ENCODE assay signal across 15 mouse cellular contexts in the genomic region with DNA sequence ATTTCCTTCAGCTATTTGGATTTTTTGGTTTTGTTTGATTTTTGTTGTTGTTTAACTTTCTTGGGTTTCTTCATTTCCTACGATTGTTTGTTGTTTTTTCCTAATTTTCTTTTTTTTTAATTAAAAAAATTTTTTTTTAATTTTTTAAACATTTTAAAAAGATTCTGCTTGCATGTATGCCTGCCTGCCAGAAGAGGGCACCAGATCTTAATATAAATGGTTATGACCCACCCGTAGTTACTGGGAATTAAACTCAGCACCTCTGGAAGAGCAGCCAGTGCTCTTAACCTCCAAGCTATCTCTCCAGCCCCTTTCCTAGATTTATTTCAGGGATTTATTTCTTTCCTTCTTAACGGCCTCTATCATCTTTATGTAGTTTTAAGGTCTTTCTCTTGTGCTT. TPM values are rescaled to one million over a fixed set of nuclear protein-coding genes. Genes with fewer than 3 reads are reported as not detected.
DNase-seq lines count a peak whose midpoint lies in the region; ATAC-seq and TF ChIP-seq lines count a peak whose summit lies in the region.
"Had no signal": no experiment of that assay in that cellular context is flagged by ENCODE, and none has a peak within 500 bp of the region (broad histone marks: within the 10 kb centered on the region; RNA-seq: fewer than 3 reads in every experiment).

No protein-coding gene starts in this region.

- H3K4me1 ChIP-seq in forebrain, postnatal 0 days (ENCODE audit: insufficient read depth) = no peaks in the 10 kb centered on the region
- no peaks in the 10 kb centered on the region for H3K4me1 ChIP-seq in forebrain, embryonic 13.5 days
- H3K4me1 ChIP-seq in liver, postnatal 0 days (ENCODE audit: insufficient read depth) = no peaks in the 10 kb centered on the region
- H3K4me1 ChIP-seq: embryonic facial prominence, embryonic 12.5 days; limb, embryonic 10.5 days; midbrain, embryonic 10.5 days had no signal

- no peak for ATAC-seq in forebrain, postnatal 0 days
- ATAC-seq in forebrain, embryonic 13.5 days = no peak
- no peak for ATAC-seq in liver, postnatal 0 days

- peak; percentile 36 for DNase-seq in forebrain, postnatal 0 days
- DNase-seq in liver, postnatal 0 days = no peak
- DNase-seq in liver = no peak
- peak; percentile 39 for DNase-seq in adipocyte (ENCODE audit: low spot score)
- peak; percentile 24 for DNase-seq in naive thymus-derived CD4-positive, alpha-beta T cell, adult 2 months (ENCODE audit: low read depth)
- DNase-seq in right cerebral cortex, postnatal 36 days (ENCODE audit: low spot score in 2 of 2) = no peak
- no peak for DNase-seq in heart, postnatal 25 days (ENCODE audit: low spot score)
- DNase-seq: kidney, postnatal 4 days; right cerebral cortex, adult 18-20 months had no signal

- TF ChIP-seq CTCF in forebrain, postnatal 0 days (IDR thresholded peaks at IDR 0.05; ENCODE audit: low read depth) = peak; percentile 61
- TF ChIP-seq CTCF in liver, postnatal 0 days (IDR thresholded peaks at IDR 0.05; ENCODE audit: low read depth) = peak; percentile 53

- H3K27me3 ChIP-seq in forebrain, postnatal 0 days (ENCODE audit: insufficient read depth, low read length) = no peaks in the 10 kb centered on the region; the same call in 1 of the 2 replicates
- H3K27me3 ChIP-seq in forebrain, embryonic 13.5 days = no peaks in the 10 kb centered on the region
- H3K27me3 ChIP-seq in liver, postnatal 0 days (ENCODE audit: insufficient read depth, low read length) = no peaks in the 10 kb centered on the region
- H3K27me3 ChIP-seq: embryonic facial prominence, embryonic 12.5 days had no signal

- H3K36me3 ChIP-seq in forebrain, postnatal 0 days (ENCODE audit: insufficient read depth) = no peaks in the 10 kb centered on the region
- no peaks in the 10 kb centered on the region for H3K36me3 ChIP-seq in forebrain, embryonic 13.5 days (ENCODE audit: poor library complexity, severe bottlenecking)
- no peaks in the 10 kb centered on the region for H3K36me3 ChIP-seq in liver, postnatal 0 days (replicated peaks; ENCODE audit: insufficient read depth, low read length)
- H3K36me3 ChIP-seq: embryonic facial prominence, embryonic 12.5 days; limb, embryonic 10.5 days; midbrain, embryonic 10.5 days had no signal

- WGBS in forebrain, postnatal 0 days = 14% methylated on average over 3 of the region's 3 CpGs
- WGBS in forebrain, embryonic 13.5 days = 17% methylated on average over 3 of the region's 3 CpGs
- WGBS in liver, postnatal 0 days (ENCODE audit: insufficient replicate concordance) = 10% methylated on average over 3 of the region's 3 CpGs

- H3K9ac ChIP-seq in forebrain, postnatal 0 days = no peak overlapping the region
- H3K9ac ChIP-seq in forebrain, embryonic 13.5 days = no peak overlapping the region
- H3K9ac ChIP-seq in liver, postnatal 0 days (replicated peaks) = no peak overlapping the region
- H3K9ac ChIP-seq: embryonic facial prominence, embryonic 12.5 days had no signal

- H3K9me3 ChIP-seq in forebrain, postnatal 0 days (ENCODE audit: low read length) = no peaks in the 10 kb centered on the region
- no peaks in the 10 kb centered on the region for H3K9me3 ChIP-seq in forebrain, embryonic 13.5 days (replicated peaks)
- H3K9me3 ChIP-seq in liver, postnatal 0 days (ENCODE audit: low read length) = no peaks in the 10 kb centered on the region
- H3K9me3 ChIP-seq: embryonic facial prominence, embryonic 12.5 days; limb, embryonic 10.5 days; midbrain, embryonic 10.5 days had no signal

- intact Hi-C loops in heart, postnatal 25 days (cut with DNase I) = loop anchor here (2.0 to 5.0 kb wide), 5 partner anchors 81 to 239 kb away; no protein-coding TSS in a partner anchor

- no peak for TF ChIP-seq EP300 in liver, postnatal 0 days (IDR thresholded peaks at IDR 0.05; ENCODE audit: low read depth)

- H3K27ac ChIP-seq in forebrain, postnatal 0 days (ENCODE audit: low read depth, low read length) = no peak overlapping the region
- H3K27ac ChIP-seq in forebrain, embryonic 13.5 days = no peak overlapping the region
- no peak overlapping the region for H3K27ac ChIP-seq in liver, postnatal 0 days (ENCODE audit: low read depth)
- H3K27ac ChIP-seq: embryonic facial prominence, embryonic 12.5 days; limb, embryonic 10.5 days; midbrain, embryonic 10.5 days had no signal

- H3K4me2 ChIP-seq in forebrain, postnatal 0 days (ENCODE audit: low read depth) = no peak overlapping the region
- no peak overlapping the region for H3K4me2 ChIP-seq in forebrain, embryonic 13.5 days
- no peak overlapping the region for H3K4me2 ChIP-seq in liver, postnatal 0 days (ENCODE audit: low read depth, low read length)
- H3K4me2 ChIP-seq: embryonic facial prominence, embryonic 12.5 days had no signal

- no peak overlapping the region for H3K4me3 ChIP-seq in forebrain, postnatal 0 days (ENCODE audit: low read depth, low read length)
- no peak overlapping the region for H3K4me3 ChIP-seq in forebrain, embryonic 13.5 days
- H3K4me3 ChIP-seq in liver, postnatal 0 days (ENCODE audit: low read depth, low read length) = no peak overlapping the region
- H3K4me3 ChIP-seq: embryonic facial prominence, embryonic 12.5 days; limb, embryonic 10.5 days; midbrain, embryonic 10.5 days had no signal

RNA-seq across cellular contexts. Expression of a gene that starts 33.9 kb away (rescaled TPM):
- total RNA-seq in forebrain, postnatal 0 days (2014; rRNA removed) = 0.15 TPM in 1 of 2 replicates, not detected in the other
- not detected in 2 replicates for polyA plus RNA-seq in forebrain, postnatal 0 days (2015; fragmentation: Nextera tagmentation; extraction: Ambion mirVana)
- 0.16 TPM in 1 of 2 replicates, not detected in the other for polyA plus RNA-seq in forebrain, embryonic 13.5 days (2015; fragmentation: Nextera tagmentation; extraction: Ambion mirVana)
- 64.4 and 70.9 TPM in 2 replicates for polyA plus RNA-seq in liver, postnatal 0 days (2015; fragmentation: Nextera tagmentation; extraction: Ambion mirVana)
- total RNA-seq in heart, postnatal 25 days (2021) = under 1 TPM; 0.59 to 0.73 TPM
- total RNA-seq: ES-E14; gastrocnemius, adult 18-20 months had no signal
- polyA plus RNA-seq: limb, embryonic 10.5 days; midbrain, embryonic 10.5 days had no signal

RNA-seq across cellular contexts. Expression of a gene that starts 52.4 kb away (rescaled TPM):
- not detected in 2 replicates for total RNA-seq in forebrain, postnatal 0 days (2014; rRNA removed)
- 0.10 TPM in 1 of 2 replicates, not detected in the other for polyA plus RNA-seq in forebrain, postnatal 0 days (2015; fragmentation: Nextera tagmentation; extraction: Ambion mirVana)
- not detected in 2 replicates for polyA plus RNA-seq in forebrain, embryonic 13.5 days (2015; fragmentation: Nextera tagmentation; extraction: Ambion mirVana)
- polyA plus RNA-seq in liver, postnatal 0 days (2015; fragmentation: Nextera tagmentation; extraction: Ambion mirVana) = 0.95 and 1.7 TPM in 2 replicates
- under 1 TPM; 0.42 to 0.87 TPM for total RNA-seq in heart, postnatal 25 days (2021)
- total RNA-seq: gastrocnemius, adult 18-20 months had no signal
- polyA plus RNA-seq: limb, embryonic 10.5 days; midbrain, embryonic 10.5 days had no signal

Comparison
In these comparisons a context has a peak if more than half of its experiments do, and no peak if none do; other contexts are left out.
1. DNase-seq: peak in forebrain, postnatal 0 days (single experiment), adipocyte (single experiment) and naive thymus-derived CD4-positive, alpha-beta T cell, adult 2 months (single experiment); none in liver, postnatal 0 days (single experiment), liver (single experiment), right cerebral cortex, postnatal 36 days (0 of 2) and heart, postnatal 25 days (single experiment).
2. RNA of a gene that starts 33.9 kb away (polyA plus RNA-seq): 64.4 to 70.9 TPM in liver, postnatal 0 days; 0.16 TPM in forebrain, embryonic 13.5 days and not detected in forebrain, postnatal 0 days; every median in the first group is over 10 times any median in the second.